Mouse (Mus musculus) inflammation-experienced regulatory T-cells, adult 6 months (primary cell): ENCODE results near the gene Slc51a. TPM values are rescaled to one million over a fixed set of nuclear protein-coding genes. Genes with fewer than 3 reads are reported as not detected.

Source experiments
- ATAC-seq: one replicate; pipeline ENCODE4 v1.8.0; 2017
- polyA plus RNA-seq, 3 experiments: library from polyadenylated mRNA; unstranded; fragments of 100-300 nt; shearing (Covaris generic); gene quantifications; one replicate each; pipeline ENCODE4 v1.2.1; 2017

Slc51a gene
- polyA plus RNA-seq, result not detected

- ATAC-seq, result no peak
Observed at GRCm38 (mm10) chr16:32487234-32488111, at the start of gene Slc51a. Slc51a (minus strand) TSS chr16:32487879.

GRCm38 (mm10) chr16:32535157-32535751 lies 47.6 kb upstream of the Slc51a start:
- no peak for ATAC-seq

- no peak for ATAC-seq
Observed at GRCm38 (mm10) chr16:32532878-32533826, 45.5 kb upstream of the Slc51a start.

GRCm38 (mm10) chr16:32526906-32527305 lies 39.2 kb upstream of the Slc51a start:
- no peak for ATAC-seq

GRCm38 (mm10) chr16:32524244-32524615 lies 36.6 kb upstream of the Slc51a start:
- ATAC-seq, result no peak

GRCm38 (mm10) chr16:32523462-32524243 lies 36.0 kb upstream of the Slc51a start:
- peak; percentile 30 for ATAC-seq

GRCm38 (mm10) chr16:32522578-32523194 lies 35.0 kb upstream of the Slc51a start:
- no peak for ATAC-seq

GRCm38 (mm10) chr16:32520372-32520748 lies 32.7 kb upstream of the Slc51a start:
- peak; percentile 66 for ATAC-seq

- peak; percentile 12 for ATAC-seq
Observed at GRCm38 (mm10) chr16:32519656-32520371, 32.1 kb upstream of the Slc51a start.

- no peak for ATAC-seq
Observed at GRCm38 (mm10) chr16:32517785-32518481, 30.3 kb upstream of the Slc51a start.

- peak; percentile 68 for ATAC-seq
Observed at GRCm38 (mm10) chr16:32516006-32516962, 28.6 kb upstream of the Slc51a start.

GRCm38 (mm10) chr16:32513948-32514347 lies 26.3 kb upstream of the Slc51a start:
- no peak for ATAC-seq

- no peak for ATAC-seq
Observed at GRCm38 (mm10) chr16:32513401-32513800, 25.7 kb upstream of the Slc51a start.

- no peak for ATAC-seq
Observed at GRCm38 (mm10) chr16:32512921-32513320, 25.2 kb upstream of the Slc51a start.

GRCm38 (mm10) chr16:32511827-32512490 lies 24.3 kb upstream of the Slc51a start:
- no peak for ATAC-seq

- ATAC-seq, result no peak
Observed at GRCm38 (mm10) chr16:32511338-32511734, 23.7 kb upstream of the Slc51a start.

GRCm38 (mm10) chr16:32510399-32511337 lies 23.0 kb upstream of the Slc51a start:
- ATAC-seq, result no peak
